Mouse (Mus musculus): ENCODE data around the gene Gm28051. TPM values are rescaled to one million over a fixed set of nuclear protein-coding genes. Genes with fewer than 3 reads are reported as not detected.

Gm28051 gene
- total and polyA plus RNA-seq, 3 experiments, result not detected

DNA sequence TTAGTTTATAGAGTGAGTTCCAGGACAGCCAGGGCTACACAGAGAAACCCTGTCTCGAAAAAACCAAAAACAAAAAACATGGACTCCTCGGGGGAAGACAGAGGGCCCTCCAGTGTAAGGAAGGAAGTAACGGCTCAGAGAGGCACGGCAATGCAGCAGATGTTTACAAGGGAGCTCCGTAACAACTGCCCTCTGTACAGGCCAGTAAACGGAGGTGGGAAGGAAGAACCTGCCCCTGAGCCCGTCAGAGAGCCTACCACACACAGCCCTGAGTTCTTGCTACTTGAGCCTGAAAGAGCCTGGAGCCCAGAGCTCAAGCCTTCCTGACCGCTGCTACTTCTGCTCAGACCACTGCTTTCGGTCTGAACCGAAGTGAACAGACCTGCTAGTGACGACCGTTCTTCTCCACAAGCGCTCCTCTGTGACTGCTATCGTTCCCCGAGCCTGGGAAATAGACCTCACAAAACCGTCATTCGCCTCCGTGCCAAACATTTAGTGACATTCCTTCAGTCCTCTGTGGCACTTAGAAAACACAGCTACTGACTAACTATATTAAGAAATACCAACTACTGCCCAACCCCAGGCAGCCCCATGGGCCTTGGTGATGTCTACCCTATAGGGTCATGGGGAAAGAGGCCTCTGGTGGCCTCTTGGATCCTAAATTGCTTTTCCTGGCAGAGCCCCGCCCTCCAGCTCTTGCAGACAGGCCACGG, 44.3 kb downstream of the Gm28051 start:
- Histone ChIP-seq H3K27me3 (replicated peaks) (no peaks in the 10 kb centered on the region), H3K79me2 (replicated peaks; ENCODE audit: control insufficient read depth, extremely low read depth, insufficient read depth, poor library complexity, severe bottlenecking) (no peaks in the 10 kb centered on the region), H3K36me3 (replicated peaks in 1 of 2; ENCODE audit: control insufficient read depth in 1 of 2, insufficient read depth in 1 of 2, low read length in 1 of 2) (no peaks in the 10 kb centered on the region), H3K4me2 (ENCODE audit: insufficient read depth, low read depth, poor library complexity, severe bottlenecking) (no peak overlapping the region), H3K4me3 (replicated peaks in 1 of 3; ENCODE audit: low read depth in 2 of 3, low read length in 2 of 3, poor library complexity in 1 of 3) (no peak overlapping the region), H3K4me1 (ENCODE audit: control insufficient read depth in 1 of 2, insufficient read depth in 2 of 2) (no peaks in the 10 kb centered on the region), H3K27ac (ENCODE audit: insufficient read depth, low read depth) (no peak overlapping the region), H3K9ac (ENCODE audit: insufficient read depth, low read depth) (no peak overlapping the region), H3K9me3 (replicated peaks; ENCODE audit: low read length) (no peaks in the 10 kb centered on the region)
- no peak for TF ChIP-seq MAX (IDR thresholded peaks at IDR 0.05; ENCODE audit: low read length)
- no peak for TF ChIP-seq POLR2AphosphoS2 (IDR thresholded peaks at IDR 0.05; ENCODE audit: low read depth, low read length)
- no peak for TF ChIP-seq ETS1 (conservative IDR thresholded peaks at IDR 0.05; ENCODE audit: low read depth, low read length)
- no peak for TF ChIP-seq MAZ (IDR thresholded peaks at IDR 0.05; ENCODE audit: low read depth, low read length)
- TF ChIP-seq POLR2A (IDR thresholded peaks at IDR 0.05; ENCODE audit: low read depth, low read length), result no peak
- TF ChIP-seq CHD1 (IDR thresholded peaks at IDR 0.05; ENCODE audit: low read depth, low read length), result no peak
- TF ChIP-seq ZC3H11A (IDR thresholded peaks at IDR 0.05; ENCODE audit: low read depth, low read length), result no peak
- no peak for TF ChIP-seq RCOR1 (conservative IDR thresholded peaks at IDR 0.05; ENCODE audit: low read depth, low read length)
- no peak for TF ChIP-seq TCF12 (IDR thresholded peaks at IDR 0.05; ENCODE audit: low read depth, low read length)
- TF ChIP-seq JUND (conservative IDR thresholded peaks at IDR 0.05; ENCODE audit: low read depth, low read length), result no peak
- in situ Hi-C loops (cut with MboI; ENCODE audit: low pct_ligation_motif_present, low pct_unique_long_range_greater_than_20kb, low sequenced_read_pairs), result no loop called here
- DNase-seq (ENCODE audit: extremely low read depth), result no peak
- dilution Hi-C loops (cut with MboI; ENCODE audit: extremely low pct_ligation_motif_present, extremely low pct_unique_long_range_greater_than_20kb, low sequenced_read_pairs), result no loop called here

DNA sequence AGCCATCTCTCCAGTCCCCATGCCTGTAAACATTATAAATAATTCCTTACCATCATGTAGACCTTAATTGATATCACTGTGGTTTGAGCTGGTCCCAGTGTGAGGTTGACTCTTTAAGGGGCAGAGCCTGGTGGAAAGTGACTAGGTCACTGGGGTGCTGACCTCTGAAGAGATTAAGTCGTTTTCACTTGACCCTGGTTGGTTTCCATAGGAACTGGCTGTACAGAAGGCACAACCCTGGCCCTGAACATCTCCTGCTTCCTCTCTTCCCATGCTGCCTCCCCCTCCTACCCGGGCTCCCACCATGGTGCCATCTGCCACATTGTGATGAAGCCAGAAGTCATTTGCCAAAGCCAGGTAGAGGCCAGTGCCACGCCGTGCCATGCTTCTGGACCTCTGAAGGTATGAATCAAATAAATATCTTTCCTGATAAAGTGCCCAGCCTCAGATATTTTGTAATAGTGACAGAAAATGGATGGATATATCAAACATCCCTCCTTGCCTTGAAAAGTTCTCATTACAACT, 46.7 kb downstream of the Gm28051 start:
- no peaks in the 10 kb centered on the region for H3K36me3 ChIP-seq (replicated peaks in 1 of 2; ENCODE audit: control insufficient read depth in 1 of 2, insufficient read depth in 1 of 2, low read length in 1 of 2)
- no peak overlapping the region for H3K4me3 ChIP-seq (replicated peaks in 1 of 3; ENCODE audit: low read depth in 2 of 3, low read length in 2 of 3, poor library complexity in 1 of 3)
- H3K4me1 ChIP-seq (ENCODE audit: control insufficient read depth in 1 of 2, insufficient read depth in 2 of 2), result peaks cover 0 to 5% of the 10 kb centered on the region in 2 experiments; a peak in 1 of 4 replicates
- H3K9me3 ChIP-seq (replicated peaks; ENCODE audit: low read length), result no peaks in the 10 kb centered on the region
- dilution Hi-C loops (cut with MboI; ENCODE audit: extremely low pct_ligation_motif_present, extremely low pct_unique_long_range_greater_than_20kb, low sequenced_read_pairs), result no loop called here
- DNase-seq (ENCODE audit: extremely low read depth), result no peak
- no peak overlapping the region for H3K27ac ChIP-seq (ENCODE audit: insufficient read depth, low read depth)
- peaks cover 1% of the 10 kb centered on the region for H3K27me3 ChIP-seq (replicated peaks)
- in situ Hi-C loops (cut with MboI; ENCODE audit: low pct_ligation_motif_present, low pct_unique_long_range_greater_than_20kb, low sequenced_read_pairs), result no loop called here
- H3K79me2 ChIP-seq (replicated peaks; ENCODE audit: control insufficient read depth, extremely low read depth, insufficient read depth, poor library complexity, severe bottlenecking), result no peaks in the 10 kb centered on the region
- H3K9ac ChIP-seq (ENCODE audit: insufficient read depth, low read depth), result no peak overlapping the region
- TF ChIP-seq EP300 (IDR thresholded peaks at IDR 0.05; ENCODE audit: low read length), result no peak
- no peak for TF ChIP-seq HCFC1 (IDR thresholded peaks at IDR 0.05; ENCODE audit: low read depth, low read length)
- TF ChIP-seq CHD2 (IDR thresholded peaks at IDR 0.05; ENCODE audit: low read length), result no peak
- no peak for TF ChIP-seq SIN3A (IDR thresholded peaks at IDR 0.05; ENCODE audit: low read length)
- no peak for TF ChIP-seq MEF2A (IDR thresholded peaks at IDR 0.05; ENCODE audit: borderline replicate concordance, low read depth, low read length)
- TF ChIP-seq ZC3H11A (IDR thresholded peaks at IDR 0.05; ENCODE audit: low read depth, low read length), result no peak
- TF ChIP-seq POLR2AphosphoS2 (IDR thresholded peaks at IDR 0.05; ENCODE audit: low read depth, low read length), result no peak
- TF ChIP-seq GABPA (IDR thresholded peaks at IDR 0.05; ENCODE audit: insufficient replicate concordance, low read depth, low read length), result no peak
- TF ChIP-seq MAX (IDR thresholded peaks at IDR 0.05; ENCODE audit: low read length), result no peak
- no peak for TF ChIP-seq PAX5 (IDR thresholded peaks at IDR 0.05; ENCODE audit: low read length)
- TF ChIP-seq CTCF (conservative IDR thresholded peaks at IDR 0.05 in 1 of 2, IDR thresholded peaks at IDR 0.05 in 1 of 2; ENCODE audit: low read depth in 2 of 2, low read length in 2 of 2), result no peak
- no peak for TF ChIP-seq NELFE (IDR thresholded peaks at IDR 0.05; ENCODE audit: low read depth, low read length)
- H3K4me2 ChIP-seq (ENCODE audit: insufficient read depth, low read depth, poor library complexity, severe bottlenecking), result no peak overlapping the region
